Mouse (Mus musculus) thymus, adult 18-20 months (tissue): Measurements from ENCODE around the gene Mlip.
A peak's percentile ranks its signal among the peaks of the same experiment; 100 is the strongest.
"Not testable (repeated sequence)": the region's sequence is repeated elsewhere in the genome, so short reads cannot be mapped to it uniquely, and the experiment has no call there.

Source experiments
- DNase-seq, 2 experiments: peaks; one replicate each; pipeline ENCODE4 v3.0.0; 2022; ENCODE audit warnings: mixed read lengths in 2 of 2

The Mlip gene

DNA sequence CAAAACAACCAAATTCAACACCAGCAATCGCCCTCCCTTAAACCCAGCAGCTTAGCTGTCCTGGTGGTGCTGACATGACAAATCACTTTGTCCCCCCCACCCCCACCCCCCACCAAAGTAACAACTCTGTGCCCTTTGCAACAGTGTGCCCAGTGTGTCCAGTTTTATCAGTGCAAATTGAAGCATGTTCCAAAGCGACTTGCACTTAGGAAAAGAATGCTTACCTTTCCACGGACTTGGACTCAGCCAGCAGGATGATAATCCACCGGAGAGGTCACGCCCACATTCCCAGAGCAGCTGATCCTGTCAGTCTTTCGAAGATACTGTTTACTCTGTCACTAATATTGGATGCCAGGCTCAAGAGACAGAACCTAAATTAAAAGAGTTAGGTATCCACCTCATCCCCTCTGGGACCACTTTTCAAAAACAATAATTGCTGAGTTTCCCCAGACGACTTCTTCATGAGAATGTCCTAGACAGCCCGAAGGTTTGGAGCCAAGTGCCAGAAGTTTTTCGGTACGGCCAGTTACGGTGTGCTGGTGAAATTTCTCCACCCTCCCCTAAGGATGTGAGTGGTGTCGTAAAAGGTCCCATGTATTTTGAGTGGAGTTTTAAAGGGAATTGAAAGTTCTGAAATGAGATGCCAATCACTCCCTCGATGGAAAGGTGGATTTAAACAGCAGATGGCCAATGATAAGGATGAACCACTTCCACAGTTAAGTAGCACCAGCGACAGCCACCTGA lies at the start of gene Mlip:
Mlip (minus strand) TSS at position 538 of the 744 bp plus-strand sequence.
- DNase-seq = no peak

DNA sequence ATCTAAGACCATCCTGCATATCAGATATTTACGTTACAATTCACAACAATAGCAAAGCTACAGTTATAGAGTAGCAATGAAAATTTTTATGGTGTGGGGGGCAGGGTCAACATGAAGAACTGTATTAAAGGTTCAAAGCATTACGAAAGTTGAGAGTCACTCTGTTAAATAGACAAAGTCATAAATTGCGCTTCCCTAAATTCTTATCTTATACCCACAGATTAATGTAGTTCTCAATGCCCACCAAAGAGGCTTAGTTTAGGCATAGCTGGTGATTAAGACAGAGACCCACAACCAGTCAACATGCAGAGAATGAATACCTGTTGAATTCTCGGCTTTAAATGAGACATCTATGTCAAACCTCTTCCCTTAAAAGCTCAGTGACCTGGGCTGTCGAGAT lies 47.0 kb upstream of the Mlip start:
- no peak for DNase-seq

DNA sequence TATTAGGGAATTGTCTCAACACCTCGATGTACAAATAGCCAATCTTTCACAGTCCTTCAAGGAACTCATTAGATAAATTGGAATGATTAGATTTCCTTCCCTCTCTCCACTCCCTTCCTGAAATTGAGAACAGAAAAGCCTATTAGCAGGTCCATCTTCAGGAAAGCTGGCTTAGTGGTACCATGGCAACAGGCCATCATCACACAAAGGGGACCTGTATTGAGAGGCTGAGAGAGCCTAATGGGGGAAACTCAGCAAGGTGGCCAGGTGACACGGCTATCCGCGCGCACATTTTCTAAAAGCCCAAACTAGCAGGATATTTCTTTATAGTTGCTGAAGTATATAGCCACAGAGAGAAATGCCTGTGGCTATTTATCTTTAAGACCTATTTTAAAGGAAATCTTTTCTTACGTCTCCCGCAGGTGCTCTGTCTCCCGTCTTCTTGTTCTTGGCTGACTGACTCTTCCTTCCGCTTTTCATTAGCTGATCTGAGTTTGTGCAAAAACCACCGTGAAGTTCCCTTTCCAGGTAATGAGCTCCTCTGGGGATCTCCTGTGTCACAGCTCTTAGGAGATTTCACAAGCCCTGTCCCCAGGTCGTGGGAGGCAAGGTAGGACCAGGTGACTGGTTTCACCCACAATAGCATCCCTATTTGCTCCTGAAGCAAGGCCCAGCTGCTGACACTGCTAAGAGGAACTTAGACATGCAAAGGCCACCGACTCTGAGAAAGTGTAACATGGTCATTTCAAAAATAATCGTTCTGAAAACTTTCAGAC lies 46.3 kb upstream of the Mlip start:
- no peak for DNase-seq

DNA sequence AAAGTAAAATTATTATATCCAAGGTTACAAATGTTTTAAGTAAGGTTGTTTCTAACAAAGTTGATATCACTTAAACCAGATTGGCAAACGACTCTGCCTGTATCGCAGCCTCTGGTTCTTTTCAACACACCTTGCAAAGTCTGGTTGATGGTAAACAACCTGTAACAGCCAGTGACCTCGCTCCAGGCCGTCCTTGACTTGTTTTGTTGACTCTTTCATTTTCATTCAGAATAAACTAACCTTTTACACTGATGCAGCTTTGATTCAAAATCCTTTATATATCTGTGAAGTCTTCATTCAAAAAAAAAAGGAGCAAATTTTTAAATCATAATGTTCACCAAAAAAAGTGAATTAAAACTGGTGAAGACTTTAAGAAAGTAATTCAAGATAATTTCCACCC lies 44.3 kb upstream of the Mlip start:
- DNase-seq = no peak

DNA sequence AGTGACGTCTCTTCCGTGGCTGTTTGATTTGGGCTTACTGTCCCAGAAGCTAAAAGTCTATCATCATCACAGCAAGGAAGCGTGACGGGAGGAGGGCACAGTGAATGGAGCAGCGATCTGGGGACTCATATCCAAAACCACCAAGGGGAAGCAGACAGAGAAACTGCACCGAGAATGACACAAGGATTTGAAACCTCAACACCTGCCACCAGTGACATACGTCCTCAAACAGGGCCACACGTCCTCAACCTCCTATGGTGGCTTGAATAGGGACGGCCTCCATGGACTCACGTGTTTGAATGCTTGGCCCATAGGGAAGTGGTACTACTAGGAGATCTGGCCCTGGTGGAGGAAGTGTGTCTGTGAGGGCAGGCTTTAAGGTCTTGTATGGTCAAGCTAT lies 38.5 kb upstream of the Mlip start:
- no peak for DNase-seq

DNA sequence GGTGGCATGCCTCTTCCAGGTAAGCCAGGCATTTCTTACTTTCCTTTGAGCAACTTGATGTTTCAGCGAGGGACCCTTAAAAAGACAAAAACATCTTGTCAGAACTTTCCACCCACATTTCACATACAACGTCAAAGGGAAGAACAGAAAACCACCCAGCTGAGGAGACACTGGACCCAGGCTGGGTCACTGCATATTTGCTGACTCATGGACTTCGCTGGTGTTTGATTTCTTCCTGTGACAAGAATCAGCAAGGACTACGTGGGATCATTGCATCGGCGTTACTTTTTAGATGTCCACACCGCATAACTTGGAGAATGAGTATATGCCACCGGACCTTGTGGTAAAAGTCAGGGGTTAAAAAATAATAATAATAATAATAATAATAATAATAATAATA lies 36.2 kb upstream of the Mlip start:
- DNase-seq = no peak

DNA sequence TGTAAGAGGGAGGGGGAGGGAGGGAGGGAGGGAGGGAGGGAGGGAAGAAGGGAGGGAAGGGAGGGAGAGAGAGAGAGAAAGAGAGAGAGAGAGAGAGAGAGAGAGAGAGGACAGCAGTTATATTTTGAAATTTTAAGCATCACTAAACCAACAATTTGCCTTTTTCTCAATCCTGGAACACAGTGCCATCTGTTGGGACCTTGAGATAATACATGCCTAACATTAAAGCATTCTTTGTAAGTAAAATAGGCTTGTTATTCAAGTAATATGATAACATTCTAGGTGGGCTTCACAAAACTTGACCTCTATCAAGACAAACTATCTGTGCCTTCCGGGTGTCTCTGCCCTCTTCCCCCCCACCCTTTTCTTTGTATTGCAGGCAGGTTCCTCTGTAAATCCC lies 34.0 kb upstream of the Mlip start:
- no peak for DNase-seq

DNA sequence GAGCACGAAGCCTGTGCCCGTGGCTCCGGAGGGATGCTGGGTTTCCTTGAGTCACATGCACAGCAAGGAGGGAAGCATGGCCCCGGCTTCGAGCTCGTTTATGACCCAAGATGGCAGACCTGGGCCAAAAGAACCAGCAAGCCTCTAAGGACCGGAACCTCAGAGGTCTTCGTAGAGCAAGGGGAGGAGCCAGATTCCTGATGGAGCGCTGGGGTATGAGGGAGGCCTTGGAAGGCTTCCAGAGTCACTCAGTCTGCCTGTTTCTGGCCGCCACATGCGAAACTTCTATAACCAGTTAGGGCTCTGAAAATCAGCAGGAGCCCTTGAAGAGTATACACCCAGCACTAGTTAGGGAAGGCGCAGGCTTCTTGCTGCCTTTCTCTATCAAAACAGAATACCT lies 32.8 kb upstream of the Mlip start:
- no peak for DNase-seq

DNA sequence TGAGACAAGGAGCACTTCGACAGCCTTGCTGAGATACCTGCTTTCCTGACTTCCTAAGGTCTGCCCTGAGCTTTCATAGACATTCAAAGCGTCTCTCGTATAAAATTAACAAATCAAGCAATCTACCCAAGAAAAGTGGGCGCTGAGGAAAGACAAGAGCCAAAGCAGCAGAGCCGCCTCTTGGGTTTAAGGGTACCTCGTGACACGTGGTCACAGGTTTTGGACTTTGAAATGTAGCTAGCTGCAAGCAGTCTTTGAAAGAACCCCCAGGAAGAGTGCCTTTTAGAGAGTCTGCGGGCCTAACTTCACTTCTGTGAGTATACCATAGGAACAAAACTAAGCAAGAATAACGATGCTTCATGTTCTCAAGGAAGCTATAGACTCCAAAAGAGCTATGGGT lies 31.9 kb upstream of the Mlip start:
- no peak for DNase-seq

DNA sequence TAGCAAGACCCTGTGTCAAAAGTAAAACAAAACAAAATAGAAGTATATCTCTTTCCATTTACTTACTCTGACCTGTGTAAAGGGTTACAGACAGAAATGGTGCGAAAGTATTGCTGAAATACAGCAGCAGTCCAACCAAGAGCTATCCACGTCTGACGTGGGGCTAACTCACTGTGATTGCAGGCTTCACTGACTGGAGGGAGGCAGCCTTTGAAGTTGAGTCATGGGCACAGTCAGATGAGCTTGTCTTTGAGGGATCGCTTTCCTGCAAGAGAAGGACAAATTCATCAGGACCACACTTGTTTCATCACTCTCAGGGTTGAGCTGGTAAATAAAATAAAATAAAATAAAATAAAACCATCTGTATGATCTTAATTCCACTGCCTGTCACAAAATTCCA lies 31.2 kb upstream of the Mlip start:
- no peak for DNase-seq

DNA sequence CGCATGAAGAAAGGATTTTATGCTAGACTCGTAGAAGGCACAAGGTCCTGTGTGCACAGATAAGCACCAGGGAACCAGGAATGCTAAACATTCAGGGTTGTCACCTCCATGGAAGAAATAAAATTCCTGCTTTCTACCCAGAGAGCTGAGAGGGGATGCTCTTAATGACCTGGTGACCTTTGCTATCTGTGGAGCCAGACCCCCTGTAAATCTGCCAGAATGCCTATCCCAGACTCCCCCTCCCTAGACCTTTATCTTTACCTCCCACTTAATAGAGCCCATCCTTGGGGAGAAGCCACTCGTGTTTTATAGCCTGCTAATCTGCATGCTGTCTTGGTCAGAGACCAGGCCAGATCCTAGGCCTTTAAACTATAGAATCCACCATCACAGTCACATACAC lies 29.7 kb upstream of the Mlip start:
- DNase-seq = no peak

DNA sequence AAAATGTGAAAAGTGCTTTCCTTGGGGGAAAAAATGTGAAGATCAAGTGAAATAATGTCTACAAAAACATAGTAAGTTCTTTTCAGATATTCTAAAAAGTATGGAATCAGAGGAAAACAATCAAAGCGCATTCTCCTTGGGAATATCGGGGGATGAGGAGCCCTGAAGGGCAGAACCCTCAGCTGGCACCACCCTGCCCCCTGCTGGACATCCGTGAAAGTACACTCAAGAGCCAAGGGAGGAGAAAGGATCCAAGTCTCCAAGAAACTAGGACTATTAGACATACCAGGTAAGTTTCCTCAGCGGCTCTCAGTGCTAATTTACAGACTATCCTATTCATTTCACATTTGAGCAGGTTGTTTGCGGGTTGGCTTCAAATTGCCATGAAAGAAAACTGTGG lies 28.8 kb upstream of the Mlip start:
- no peak for DNase-seq

DNA sequence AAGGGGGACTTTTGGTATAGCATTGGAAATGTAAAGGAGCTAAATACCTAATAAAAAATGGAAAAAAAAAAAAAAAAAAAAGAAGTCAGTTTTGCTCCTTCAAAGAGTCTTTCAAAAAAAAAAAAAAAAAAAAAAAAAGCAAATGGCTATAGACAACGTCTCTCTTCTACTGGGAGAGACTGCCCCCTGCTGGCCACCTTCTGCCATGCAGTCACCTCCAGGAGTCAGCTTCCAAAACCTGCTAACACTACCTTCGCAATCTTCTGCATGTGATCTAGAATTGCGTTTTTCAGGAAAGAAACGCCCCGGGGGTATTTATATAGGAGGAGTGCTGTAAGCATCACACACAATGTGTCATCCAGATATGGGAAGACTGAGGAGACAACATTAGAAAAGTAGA lies 26.9 kb upstream of the Mlip start:
- DNase-seq = peak; percentile 7 to 11

DNA sequence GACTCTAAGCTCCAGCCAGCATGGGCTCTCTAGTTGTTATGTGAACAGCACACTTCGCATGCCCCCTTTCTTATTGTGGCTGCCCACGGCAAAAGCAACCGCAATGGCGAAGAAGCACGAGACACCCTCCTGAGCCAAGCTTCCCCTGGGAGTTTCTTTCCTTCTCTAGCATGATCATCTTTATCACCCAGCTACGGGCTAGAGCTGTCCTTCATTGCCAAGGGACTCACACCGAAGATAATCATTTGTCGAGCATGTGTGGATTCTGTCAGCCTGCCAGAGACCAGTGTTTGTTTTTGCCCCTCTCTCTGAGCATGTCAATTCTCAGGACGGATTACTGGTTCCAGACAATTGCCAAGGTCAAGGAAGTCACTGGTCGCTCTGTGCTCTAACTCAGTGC lies 24.9 kb upstream of the Mlip start:
- no peak for DNase-seq

DNA sequence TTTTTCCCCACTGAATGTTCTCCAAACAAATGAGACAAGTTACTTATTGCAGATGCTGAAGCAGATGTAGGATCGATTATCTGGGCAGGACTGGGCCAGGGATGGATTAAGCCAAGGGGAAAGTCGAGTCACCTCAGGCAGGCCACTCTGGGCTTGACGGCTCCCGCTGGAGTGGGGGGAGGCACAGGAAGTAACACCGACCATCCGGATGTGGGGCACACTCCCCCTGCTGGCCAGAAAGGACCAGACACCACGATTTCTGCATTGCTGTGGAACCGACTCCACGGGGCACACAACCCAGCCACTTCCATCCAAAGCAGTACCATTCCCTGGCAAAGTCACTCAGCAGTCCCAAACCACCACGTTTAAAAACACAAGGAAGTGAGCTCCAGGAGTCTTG lies 24.3 kb upstream of the Mlip start:
- peak; percentile 15 to 17 for DNase-seq

DNA sequence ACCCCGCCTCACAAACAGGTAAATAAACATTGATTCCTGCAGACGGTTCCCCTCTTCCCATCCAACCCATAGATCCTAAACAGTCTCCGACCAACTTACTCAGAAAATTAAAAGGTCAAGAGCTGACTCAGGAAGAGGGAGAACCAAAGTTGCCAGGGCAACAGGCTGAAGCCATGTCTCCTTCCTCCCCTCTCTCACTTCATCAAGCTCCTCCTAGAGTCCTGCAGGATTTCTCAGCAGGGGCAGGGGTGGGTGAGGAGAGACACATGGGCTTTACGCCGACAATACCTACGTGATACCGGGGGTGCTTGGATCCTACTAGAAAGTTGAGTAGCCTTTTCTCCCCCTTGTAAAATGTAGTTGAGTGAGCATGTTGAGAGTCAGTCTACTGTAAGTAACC lies 23.8 kb upstream of the Mlip start:
- no peak for DNase-seq

DNA sequence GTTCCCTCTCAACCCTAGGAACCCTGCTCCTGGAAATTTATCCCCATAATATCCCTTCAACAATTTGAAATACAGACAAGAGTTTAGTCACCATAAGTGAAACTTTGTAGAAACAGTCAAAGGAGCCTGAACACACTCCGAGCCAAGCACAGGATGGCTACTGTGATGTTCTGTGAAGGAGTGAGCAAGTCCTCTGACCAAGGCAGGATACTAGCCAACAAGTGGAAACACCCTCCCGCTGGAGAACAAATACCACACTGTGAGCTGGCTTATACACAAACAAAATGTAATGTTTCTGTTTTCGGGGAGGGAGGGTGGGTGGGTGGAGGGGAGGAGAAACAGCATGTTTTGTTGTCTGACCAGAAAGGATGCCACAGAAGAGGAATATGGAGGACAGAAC lies 17.9 kb upstream of the Mlip start:
- no peak for DNase-seq

DNA sequence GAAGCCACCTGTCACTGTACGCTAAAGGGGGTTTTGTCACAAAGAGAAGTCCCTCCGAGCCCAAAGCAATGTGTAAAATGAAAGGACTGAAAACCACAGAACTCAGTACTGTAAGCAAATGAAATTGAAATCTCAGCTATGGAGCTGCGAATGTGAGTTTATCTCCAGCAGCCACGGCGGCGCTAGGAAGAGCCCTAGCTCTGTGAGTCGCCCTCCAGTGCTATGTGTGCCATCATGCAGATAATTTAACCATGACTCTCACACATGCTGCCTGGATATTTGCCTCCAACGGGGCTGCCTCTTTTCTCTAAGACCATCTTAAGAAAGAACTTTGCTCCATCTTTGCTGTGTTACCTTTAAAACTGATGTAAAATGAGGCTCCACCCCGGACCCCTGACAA lies 16.5 kb upstream of the Mlip start:
- DNase-seq = no peak

DNA sequence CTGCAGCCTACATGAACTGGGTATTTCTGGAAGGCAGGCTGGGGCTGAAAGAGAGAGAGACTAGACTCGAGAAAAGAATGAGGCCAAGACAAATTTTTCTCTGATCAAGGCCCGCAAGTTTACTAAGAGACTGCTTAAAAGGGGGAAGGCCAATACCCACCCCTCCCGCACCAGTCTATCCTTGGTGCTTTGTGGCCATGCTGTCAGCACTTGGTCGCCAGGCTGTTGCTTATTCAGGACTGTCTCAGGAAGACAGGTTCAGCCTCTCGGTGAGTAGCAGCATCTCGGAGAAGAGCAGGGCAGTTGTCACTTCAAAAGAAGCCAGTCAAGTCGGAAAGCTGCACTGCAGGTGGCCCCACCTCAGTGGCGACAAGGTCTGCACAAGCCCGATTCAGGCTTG lies 11.9 kb upstream of the Mlip start:
- not testable (repeated sequence) for DNase-seq

DNA sequence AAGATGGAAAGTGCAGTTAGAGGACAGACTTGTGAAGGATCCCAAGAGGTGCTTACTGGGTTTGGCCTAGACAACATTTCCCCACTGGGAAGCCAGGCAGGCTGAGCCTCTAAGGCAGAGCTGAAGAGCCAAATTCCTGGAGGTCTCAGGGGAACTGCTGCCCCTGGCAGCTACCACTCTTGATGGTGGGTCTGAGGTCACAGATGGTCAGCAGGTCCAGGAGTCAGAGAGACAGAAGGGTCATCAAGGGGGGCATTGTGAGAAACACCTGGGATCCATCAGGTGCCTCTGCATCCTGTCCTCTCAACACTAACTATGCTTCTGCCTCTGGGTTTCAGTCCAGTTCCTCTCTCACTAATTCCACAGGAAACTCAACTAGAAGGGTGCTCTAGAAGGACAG lies 10.1 kb upstream of the Mlip start:
- DNase-seq = no peak

DNA sequence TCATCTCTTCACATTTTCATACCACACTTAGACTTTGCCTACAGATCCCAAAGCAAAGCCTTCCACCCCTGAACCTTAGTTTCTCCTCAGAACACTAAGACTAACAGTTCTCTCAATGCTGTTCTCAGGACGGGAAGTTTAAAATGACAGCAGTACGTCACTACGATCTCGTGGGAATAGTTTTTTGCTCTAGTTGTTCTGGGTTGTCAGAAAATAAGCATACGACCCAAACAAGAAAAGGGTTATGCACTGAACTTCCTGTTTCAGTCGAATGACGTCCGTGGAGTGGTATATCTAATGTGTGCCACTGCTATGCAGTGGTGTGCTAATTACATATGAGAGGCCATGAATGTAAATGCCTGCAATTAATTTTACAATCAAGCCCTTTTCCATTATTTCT lies 7.9 kb upstream of the Mlip start:
- DNase-seq = no peak

DNA sequence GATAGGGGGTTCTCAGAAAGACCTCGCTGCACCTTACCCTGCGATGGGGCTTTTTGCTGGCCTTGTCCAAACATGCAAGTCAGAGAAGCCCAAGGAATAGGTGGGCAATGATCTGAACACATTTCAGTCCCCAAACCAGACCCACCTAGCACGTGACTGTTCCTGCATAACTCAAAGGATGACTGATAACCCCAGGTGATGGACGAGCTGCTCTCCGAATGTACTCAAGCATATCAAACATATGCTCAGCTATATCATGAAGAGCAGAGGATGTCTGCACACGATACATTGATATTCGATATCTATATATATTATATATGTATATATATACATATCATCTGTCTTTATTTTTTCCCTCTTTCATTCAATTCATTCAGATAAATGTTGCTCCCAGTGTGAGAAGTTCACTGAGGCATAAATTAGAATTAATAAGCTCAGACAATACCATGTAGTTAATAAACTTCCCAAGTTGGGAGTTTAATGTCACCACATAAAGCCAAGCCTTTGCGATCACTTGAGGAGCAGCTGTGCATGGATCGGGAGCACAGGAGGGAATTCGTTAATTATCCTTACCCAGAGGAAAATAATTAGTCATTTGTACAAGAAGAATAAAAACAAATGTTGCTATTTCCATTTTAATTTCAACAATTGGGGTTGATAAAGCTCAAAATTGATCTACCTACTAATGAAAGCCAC lies 6.7 kb upstream of the Mlip start:
- DNase-seq = no peak

DNA sequence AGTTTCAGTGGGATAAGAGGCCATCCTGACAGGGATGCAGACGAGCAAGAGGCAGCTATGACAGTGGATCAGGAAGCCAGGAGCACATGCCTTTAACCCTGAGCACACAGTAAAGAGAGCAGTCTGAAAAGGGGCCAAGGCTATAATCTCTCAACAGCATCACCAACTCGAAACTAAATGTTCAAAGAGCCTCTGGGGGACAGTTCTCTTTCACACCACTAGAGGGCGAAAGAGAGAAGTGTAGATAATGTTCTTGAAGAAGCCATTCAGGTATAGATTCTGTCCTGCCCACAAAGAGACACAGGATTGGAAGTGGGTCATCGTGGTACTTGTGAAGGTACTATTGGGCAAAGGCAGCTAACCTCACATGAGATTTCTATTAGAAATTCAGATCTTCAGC lies 1.2 kb upstream of the Mlip start:
- DNase-seq = no peak

DNA sequence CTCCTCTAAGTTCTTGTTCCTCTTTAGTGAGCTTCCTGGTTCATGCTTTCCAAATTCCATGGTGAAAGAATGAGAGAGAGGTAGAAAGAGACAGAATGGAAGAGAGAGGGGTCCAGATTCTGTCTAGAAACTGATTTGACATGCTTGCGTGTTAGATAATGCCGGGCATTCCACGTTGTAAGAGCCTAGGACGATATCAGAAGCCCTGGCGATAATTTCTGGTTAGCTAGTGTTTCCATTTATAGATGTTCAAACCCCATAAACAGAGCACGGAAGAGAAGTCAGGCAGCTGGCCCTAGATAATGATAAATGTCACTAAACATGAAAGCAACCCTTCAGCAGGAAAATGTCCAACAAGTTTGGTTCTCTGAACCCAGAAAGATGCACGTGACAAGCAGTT lies 5.1 kb downstream of the Mlip start:
- DNase-seq = no peak
